Mouse (Mus musculus) kidney, embryonic 15.5 days (tissue): ENCODE data around the gene Col6a6. TPM values are rescaled to one million over a fixed set of nuclear protein-coding genes. Genes with fewer than 3 reads are reported as not detected.
A peak's percentile ranks its signal among the peaks of the same experiment; 100 is the strongest.

ENCODE experiments used
- ATAC-seq: fragments of 200-750 bp; cut with Nextera tagmentation; replicated peaks from 2 replicates; pipeline ENCODE4 v1.8.0; 2017; ENCODE audit warnings: moderate TSS enrichment; ENCODE audit not compliant: low FRiP score
- H3K27ac ChIP-seq: fragments of 300-500 bp; sonication (generic); 2 replicates; pipeline ENCODE4 v1.5.1; 2015; ENCODE audit warnings: mild to moderate bottlenecking, inconsistent platforms
- H3K27me3 ChIP-seq: fragments of 300-500 bp; sonication (generic); 2 replicates; pipeline ENCODE4 v1.6.1; 2015; ENCODE audit warnings: inconsistent platforms
- H3K36me3 ChIP-seq: fragments of 300-500 bp; sonication (generic); 2 replicates; pipeline ENCODE4 v1.6.1; 2015; ENCODE audit warnings: inconsistent platforms
- H3K4me1 ChIP-seq: fragments of 300-500 bp; sonication (generic); 2 replicates; pipeline ENCODE4 v1.6.1; 2015; ENCODE audit warnings: inconsistent platforms
- H3K4me2 ChIP-seq: fragments of 300-500 bp; sonication (generic); 2 replicates; pipeline ENCODE4 v1.6.1; 2015; ENCODE audit warnings: moderate library complexity, mild to moderate bottlenecking, inconsistent platforms
- H3K4me3 ChIP-seq: fragments of 300-500 bp; sonication (generic); replicated peaks from 2 replicates; pipeline ENCODE4 v1.5.1; 2015; ENCODE audit warnings: mild to moderate bottlenecking, inconsistent platforms
- H3K9ac ChIP-seq: fragments of 300-500 bp; sonication (generic); 2 replicates; pipeline ENCODE4 v1.6.1; 2015; ENCODE audit warnings: mild to moderate bottlenecking, inconsistent platforms
- H3K9me3 ChIP-seq: fragments of 300-500 bp; sonication (generic); replicated peaks from 2 replicates; pipeline ENCODE4 v1.6.1; 2016; ENCODE audit warnings: inconsistent platforms
- WGBS: fragments of 180-500 bp; shearing (Covaris S2); methylation state at CpG from one replicate; pipeline ENCODE4 v1.1.7; 2015; ENCODE audit warnings: mixed read lengths; 5-methylcytosine and 5-hydroxymethylcytosine counted together
- polyA plus RNA-seq: library from polyadenylated mRNA; unstranded; fragments of >200 nt; fragmentation: Nextera tagmentation; extraction: Ambion mirVana; gene quantifications from 2 replicates; pipeline ENCODE4 v1.2.1, GENCODE M21; 2015

Col6a6 gene
- polyA plus RNA-seq, 1 experiment from 2014 or later, result 2.0 TPM

DNA sequence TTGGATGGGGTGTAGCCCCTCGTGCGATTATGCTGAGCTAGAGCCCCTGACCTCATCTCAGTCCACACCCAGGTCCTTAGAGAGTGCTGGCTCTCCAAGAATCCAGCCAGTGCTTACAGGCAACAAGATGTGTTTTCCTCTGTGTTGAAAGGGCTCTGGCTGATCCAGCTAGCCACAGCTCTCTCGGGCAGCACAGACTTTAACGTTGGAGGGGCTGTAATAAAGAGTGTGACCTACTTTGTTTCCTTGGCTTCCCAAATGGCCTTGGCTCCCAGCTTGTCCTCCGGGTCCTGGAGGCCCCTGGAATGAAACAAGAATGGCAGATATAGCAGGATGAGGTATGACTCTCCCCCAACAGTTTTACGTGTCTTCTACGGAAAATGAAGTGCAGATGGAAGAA lies 96.0 kb downstream of the Col6a6 start:
- 44% methylated on average over 7 of the region's 7 CpGs for WGBS
- Histone ChIP-seq H3K27me3 (no peaks in the 10 kb centered on the region), H3K9ac (no peak overlapping the region), H3K4me1 (no peaks in the 10 kb centered on the region), H3K27ac (no peak overlapping the region), H3K4me2 (no peak overlapping the region), H3K9me3 (no peaks in the 10 kb centered on the region), H3K36me3 (no peaks in the 10 kb centered on the region), H3K4me3 (no peak overlapping the region)
- no peak for ATAC-seq

DNA sequence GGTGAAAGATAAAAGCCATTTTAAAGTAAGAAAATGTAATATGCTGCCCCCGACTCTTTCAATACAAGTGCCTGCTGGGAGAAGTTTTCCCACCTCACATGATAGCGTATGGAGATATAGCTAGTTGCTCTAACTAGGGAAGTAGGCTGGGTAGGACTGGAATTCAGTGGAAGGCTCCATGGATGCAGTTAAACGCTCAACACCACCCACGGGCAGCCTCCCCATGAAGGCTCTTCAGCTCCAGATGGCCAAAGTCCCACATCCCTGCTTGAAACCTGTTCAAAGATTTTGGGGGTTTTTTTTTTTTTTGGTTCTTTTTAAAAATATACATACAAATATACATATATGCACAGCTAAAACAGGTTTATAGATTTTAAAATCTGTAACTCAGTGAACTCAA lies 107.5 kb downstream of the Col6a6 start:
- Histone ChIP-seq H3K36me3 (no peaks in the 10 kb centered on the region), H3K4me2 (no peak overlapping the region), H3K4me3 (no peak overlapping the region), H3K9ac (no peak overlapping the region), H3K27me3 (no peaks in the 10 kb centered on the region), H3K27ac (no peak overlapping the region), H3K9me3 (no peaks in the 10 kb centered on the region), H3K4me1 (no peaks in the 10 kb centered on the region)
- 85% methylated on average over 4 of the region's 4 CpGs for WGBS
- no peak for ATAC-seq

DNA sequence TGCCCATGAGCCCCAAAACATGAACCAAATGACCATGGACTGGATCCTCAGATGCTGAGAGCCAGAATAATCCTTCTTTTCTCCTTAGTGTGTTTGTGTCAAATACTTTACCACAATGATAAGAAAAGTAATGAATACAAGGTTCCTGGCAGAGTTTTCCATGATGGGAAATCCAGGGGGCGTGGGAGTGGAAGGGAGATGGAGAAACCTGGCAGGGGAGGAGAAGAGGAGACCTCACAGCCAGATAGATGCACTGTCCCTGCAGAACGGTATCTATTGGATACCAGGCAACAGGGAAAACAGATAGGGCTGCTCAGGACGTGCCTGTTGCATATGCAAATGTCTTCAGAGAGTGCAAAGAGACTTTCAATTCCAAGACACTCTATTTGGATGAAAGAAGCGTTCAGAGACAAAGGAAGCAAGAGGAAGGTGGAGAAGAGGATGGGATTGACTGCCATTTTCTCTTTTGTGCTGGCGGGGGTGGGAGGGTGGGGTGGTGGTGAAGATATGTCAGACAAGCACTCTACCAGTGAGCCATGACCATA lies 108.0 kb downstream of the Col6a6 start:
- no peaks in the 10 kb centered on the region for H3K4me1 ChIP-seq
- H3K27me3 ChIP-seq, result no peaks in the 10 kb centered on the region
- no peak overlapping the region for H3K4me2 ChIP-seq
- H3K9ac ChIP-seq, result no peak overlapping the region
- no peak for ATAC-seq
- H3K9me3 ChIP-seq, result no peaks in the 10 kb centered on the region
- no peak overlapping the region for H3K27ac ChIP-seq
- H3K4me3 ChIP-seq, result no peak overlapping the region
- 62% methylated on average over 5 of the region's 5 CpGs for WGBS
- no peaks in the 10 kb centered on the region for H3K36me3 ChIP-seq

DNA sequence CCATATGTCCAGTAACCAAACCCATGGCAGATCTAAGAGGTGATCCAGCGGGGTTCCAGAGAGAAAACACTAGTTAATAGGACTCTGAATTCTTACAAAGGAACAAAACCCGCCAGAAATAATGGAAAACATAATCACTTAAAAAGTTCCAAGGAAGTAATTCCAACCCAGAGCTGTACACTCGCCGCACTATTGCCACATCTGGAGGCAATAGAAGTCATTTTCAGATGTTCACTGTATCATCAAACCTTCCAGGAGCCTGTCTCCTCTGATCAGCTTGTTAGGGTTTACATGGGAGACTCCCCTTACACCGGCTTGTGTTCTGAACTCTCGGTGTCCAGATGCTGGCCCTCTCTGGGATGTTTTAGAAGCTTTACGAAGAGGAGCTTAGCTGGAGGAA lies 108.6 kb downstream of the Col6a6 start:
- no peaks in the 10 kb centered on the region for H3K4me1 ChIP-seq
- 77% methylated on average over 7 of the region's 7 CpGs for WGBS
- H3K4me3 ChIP-seq, result no peak overlapping the region
- H3K9ac ChIP-seq, result no peak overlapping the region
- no peak overlapping the region for H3K4me2 ChIP-seq
- H3K27ac ChIP-seq, result no peak overlapping the region
- no peaks in the 10 kb centered on the region for H3K27me3 ChIP-seq
- no peaks in the 10 kb centered on the region for H3K36me3 ChIP-seq
- no peaks in the 10 kb centered on the region for H3K9me3 ChIP-seq
- ATAC-seq, result no peak

DNA sequence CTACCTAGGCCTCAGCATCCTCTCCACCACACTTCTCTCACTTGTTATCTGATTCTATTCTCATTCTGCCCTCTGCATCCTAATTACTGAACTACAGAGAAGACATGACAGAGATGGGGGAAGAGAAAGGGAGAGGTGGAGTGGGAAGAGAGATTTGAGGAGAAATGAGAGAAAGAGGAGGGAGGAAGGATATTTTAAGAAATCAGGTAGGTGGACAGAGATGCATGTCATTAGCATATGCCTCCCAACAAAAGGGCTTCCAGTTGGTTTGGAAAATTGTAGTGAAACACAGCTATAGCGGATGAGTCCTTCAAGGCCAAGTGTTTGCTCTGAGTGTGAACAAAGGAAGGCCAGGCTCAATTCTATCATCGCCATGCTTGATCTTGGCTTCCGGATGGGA lies 115.9 kb downstream of the Col6a6 start:
- ATAC-seq, result no peak
- no peak overlapping the region for H3K4me2 ChIP-seq
- H3K36me3 ChIP-seq, result no peaks in the 10 kb centered on the region
- H3K27me3 ChIP-seq, result no peaks in the 10 kb centered on the region
- H3K9ac ChIP-seq, result no peak overlapping the region
- WGBS, result 90% methylated on average over 3 of the region's 3 CpGs
- no peaks in the 10 kb centered on the region for H3K9me3 ChIP-seq
- H3K4me3 ChIP-seq, result no peak overlapping the region
- H3K27ac ChIP-seq, result no peak overlapping the region
- H3K4me1 ChIP-seq, result no peaks in the 10 kb centered on the region

DNA sequence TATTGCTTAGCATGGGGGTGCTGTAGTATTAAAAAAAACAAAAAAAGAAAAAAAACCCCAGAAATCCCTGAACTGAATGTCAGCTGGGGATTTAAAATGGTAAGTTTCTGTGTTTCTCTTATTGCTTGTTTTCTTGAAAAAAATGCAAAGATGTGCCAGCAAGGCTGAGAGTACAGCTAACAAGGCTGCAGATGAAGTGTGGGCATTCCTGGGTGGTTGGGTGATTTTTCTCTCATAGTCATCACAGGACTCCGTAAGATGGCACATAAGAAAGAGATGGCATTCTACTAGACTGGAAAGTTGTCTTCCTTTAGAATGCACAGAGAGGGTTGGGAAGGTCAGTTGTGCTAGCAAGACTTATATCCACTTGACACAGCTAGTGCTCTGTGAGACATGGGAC lies 122.9 kb downstream of the Col6a6 start:
- Histone ChIP-seq H3K27ac (no peak overlapping the region), H3K36me3 (no peaks in the 10 kb centered on the region), H3K4me1 (no peaks in the 10 kb centered on the region), H3K27me3 (no peaks in the 10 kb centered on the region), H3K4me2 (no peak overlapping the region), H3K4me3 (no peak overlapping the region), H3K9me3 (no peaks in the 10 kb centered on the region), H3K9ac (no peak overlapping the region)
- WGBS, result 94% methylated on average over 1 of the region's 1 CpGs
- ATAC-seq, result no peak

DNA sequence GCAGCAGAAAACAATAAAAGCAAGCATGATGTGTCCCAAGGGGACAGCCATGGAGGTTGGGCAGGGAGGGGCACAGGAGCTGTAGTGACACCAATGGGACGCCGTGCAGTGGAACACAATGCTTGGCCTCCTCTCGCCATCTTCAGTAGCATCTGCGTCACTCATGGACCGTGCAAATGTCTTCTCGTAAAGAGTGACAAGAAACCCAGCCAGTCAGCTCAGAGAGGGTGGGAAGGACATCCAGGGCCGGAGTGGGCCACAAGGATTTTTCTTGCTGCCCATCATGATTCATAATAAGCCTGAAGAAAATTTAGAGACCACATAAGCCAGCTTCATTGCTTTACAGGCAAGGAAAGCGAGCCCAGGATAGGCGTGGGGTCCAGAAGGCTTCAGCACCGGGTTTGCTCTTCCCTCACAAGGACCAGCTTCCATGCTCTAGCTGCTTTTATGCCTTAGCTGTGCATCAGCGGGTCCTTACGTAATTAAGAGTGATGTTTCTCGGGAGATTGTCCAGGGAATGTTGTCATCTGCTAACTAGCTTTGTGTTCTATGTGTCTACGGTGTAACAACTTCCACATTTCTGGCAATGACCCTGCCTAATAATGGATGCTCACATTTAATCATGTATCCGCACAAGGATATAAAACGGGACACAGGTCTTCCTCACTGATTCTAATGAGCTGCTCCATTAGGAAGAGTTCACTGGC lies 123.6 kb downstream of the Col6a6 start:
- ATAC-seq, result no peak
- Histone ChIP-seq H3K27ac (no peak overlapping the region), H3K4me2 (no peak overlapping the region), H3K36me3 (no peaks in the 10 kb centered on the region), H3K4me3 (no peak overlapping the region), H3K9me3 (no peaks in the 10 kb centered on the region), H3K9ac (no peak overlapping the region), H3K4me1 (no peaks in the 10 kb centered on the region), H3K27me3 (no peaks in the 10 kb centered on the region)
- 84% methylated on average over 16 of the region's 16 CpGs for WGBS

DNA sequence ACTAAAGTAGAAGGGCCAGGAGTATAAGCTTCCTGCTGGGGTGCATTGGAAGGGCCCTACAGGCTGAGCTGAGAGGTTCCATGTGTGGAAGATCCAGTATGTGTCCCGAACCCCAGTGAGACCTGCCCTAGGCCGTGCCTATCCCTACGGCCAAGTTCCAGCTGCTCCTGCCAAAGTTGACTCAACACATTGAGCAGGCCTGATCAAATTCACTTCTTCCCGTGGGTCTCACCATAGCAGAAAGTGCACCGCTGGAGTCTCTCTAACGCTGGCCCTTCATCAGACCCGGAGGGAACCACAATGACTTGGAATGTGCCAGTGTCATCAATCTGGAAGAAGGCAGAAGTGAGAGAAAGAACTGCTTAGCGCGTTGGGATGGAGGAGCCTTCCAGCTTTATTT lies 126.0 kb downstream of the Col6a6 start:
- no peaks in the 10 kb centered on the region for H3K27me3 ChIP-seq
- no peaks in the 10 kb centered on the region for H3K36me3 ChIP-seq
- no peak overlapping the region for H3K4me3 ChIP-seq
- no peak overlapping the region for H3K27ac ChIP-seq
- ATAC-seq, result no peak
- WGBS, result 71% methylated on average over 9 of the region's 9 CpGs
- no peaks in the 10 kb centered on the region for H3K9me3 ChIP-seq
- no peak overlapping the region for H3K9ac ChIP-seq
- peaks cover 16% of the 10 kb centered on the region for H3K4me1 ChIP-seq
- H3K4me2 ChIP-seq, result no peak overlapping the region

DNA sequence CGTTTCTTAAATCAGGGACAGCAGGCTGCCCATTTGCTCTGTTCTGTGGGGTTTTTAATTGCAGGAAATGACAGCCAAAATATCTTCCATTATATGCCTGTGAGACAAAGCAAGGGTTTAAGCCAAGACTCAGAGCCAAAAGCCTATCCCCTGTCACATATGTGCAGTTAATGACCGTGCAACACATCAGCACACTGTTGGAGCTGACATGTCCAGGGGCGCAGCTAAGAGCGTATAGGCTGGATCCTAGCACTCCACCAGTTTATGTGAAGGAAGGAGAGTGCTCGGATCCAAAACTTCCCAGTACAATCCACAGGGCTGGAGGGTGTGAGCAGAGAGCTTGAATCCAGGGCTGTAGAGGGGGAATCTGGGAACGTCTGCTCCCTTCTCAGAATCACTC lies 127.3 kb downstream of the Col6a6 start:
- 73% methylated on average over 6 of the region's 6 CpGs for whole genome bisulfite sequencing
- Histone ChIP-seq H3K4me1 (peaks cover 16% of the 10 kb centered on the region), H3K36me3 (no peaks in the 10 kb centered on the region), H3K27ac (no peak overlapping the region), H3K9ac (no peak overlapping the region), H3K4me3 (no peak overlapping the region), H3K4me2 (no peak overlapping the region), H3K9me3 (no peaks in the 10 kb centered on the region), H3K27me3 (no peaks in the 10 kb centered on the region)
- ATAC-seq, result no peak

DNA sequence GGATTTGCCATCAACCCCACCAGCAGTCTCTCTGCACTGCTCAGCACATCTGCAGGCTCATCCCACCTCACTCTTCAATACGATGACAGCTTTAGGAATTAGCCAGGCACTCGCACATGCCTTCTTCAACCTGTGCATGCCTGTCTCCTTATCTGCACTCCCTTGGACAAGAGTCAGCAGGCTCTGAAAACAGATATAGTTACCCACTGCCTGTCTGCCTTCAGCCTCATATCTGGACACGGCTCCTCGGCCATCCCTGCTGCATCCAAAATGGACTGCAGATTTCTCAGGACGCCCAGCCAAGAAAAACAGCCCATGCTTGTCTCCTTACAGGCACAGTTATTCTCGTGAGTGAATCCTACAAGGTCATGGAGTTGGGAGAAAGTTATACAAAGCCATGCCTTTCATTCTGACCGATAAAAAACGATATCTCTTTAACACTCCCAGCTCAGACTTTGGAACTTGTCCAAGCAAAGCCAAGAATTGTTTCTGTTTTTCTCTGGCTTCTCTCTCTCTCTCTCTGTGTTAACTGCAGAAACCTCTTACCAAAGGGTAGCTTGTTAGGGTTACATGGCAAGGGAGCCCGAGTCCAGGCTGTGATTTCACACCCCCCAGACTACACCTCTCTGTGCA lies 130.1 kb downstream of the Col6a6 start:
- no peaks in the 10 kb centered on the region for H3K36me3 ChIP-seq
- no peak overlapping the region for H3K4me3 ChIP-seq
- no peak overlapping the region for H3K9ac ChIP-seq
- WGBS, result 48% methylated on average over 9 of the region's 9 CpGs
- H3K4me1 ChIP-seq, result peaks cover 19% of the 10 kb centered on the region
- peak; percentile 42; the same call in 1 of the 2 replicates for ATAC-seq
- H3K4me2 ChIP-seq, result no peak overlapping the region
- H3K27me3 ChIP-seq, result no peaks in the 10 kb centered on the region
- H3K9me3 ChIP-seq, result no peaks in the 10 kb centered on the region
- H3K27ac ChIP-seq, result peak overlapping the region; percentile 41; the same call in 1 of the 2 replicates

DNA sequence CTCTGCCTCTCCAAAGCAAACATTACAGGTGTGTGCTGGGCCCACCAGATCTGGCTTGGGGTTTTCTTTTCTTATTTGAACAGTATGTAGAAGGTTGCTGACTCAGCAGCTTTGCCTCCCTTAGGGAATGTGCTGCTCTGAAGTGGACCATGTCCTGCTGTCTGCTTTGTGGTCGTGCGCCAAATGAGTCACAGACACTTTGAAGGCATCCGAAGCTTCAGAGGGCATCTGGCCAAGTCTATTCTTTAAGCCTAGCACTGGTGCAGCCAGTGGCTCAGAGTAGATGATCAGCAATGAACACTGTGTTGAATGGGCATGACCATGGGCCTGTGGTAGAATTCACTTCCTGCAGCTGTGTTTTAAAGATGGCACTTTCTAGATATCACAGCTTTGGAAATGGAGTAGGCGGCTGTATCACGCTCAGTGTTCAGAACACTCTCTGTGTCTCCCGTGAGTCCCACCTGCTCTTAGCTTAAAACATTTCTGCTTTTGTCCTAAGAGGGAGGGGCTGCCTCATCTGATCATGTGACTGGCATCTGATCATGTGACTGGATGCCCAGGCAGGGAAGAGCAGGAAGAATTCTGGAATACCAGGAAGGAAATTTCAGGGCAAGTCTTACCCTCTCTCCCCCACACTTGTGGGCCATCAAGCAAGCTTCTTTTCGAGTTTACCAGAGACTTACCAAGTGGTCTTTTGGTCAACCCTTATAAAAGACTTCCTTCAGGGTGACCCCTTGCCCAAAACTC lies 131.0 kb downstream of the Col6a6 start:
- no peaks in the 10 kb centered on the region for H3K36me3 ChIP-seq
- no peaks in the 10 kb centered on the region for H3K9me3 ChIP-seq
- 83% methylated on average over 7 of the region's 7 CpGs for WGBS
- H3K9ac ChIP-seq, result no peak overlapping the region
- H3K4me1 ChIP-seq, result peaks cover 19% of the 10 kb centered on the region
- no peaks in the 10 kb centered on the region for H3K27me3 ChIP-seq
- no peak overlapping the region for H3K27ac ChIP-seq
- no peak for ATAC-seq
- H3K4me3 ChIP-seq, result no peak overlapping the region
- H3K4me2 ChIP-seq, result no peak overlapping the region

DNA sequence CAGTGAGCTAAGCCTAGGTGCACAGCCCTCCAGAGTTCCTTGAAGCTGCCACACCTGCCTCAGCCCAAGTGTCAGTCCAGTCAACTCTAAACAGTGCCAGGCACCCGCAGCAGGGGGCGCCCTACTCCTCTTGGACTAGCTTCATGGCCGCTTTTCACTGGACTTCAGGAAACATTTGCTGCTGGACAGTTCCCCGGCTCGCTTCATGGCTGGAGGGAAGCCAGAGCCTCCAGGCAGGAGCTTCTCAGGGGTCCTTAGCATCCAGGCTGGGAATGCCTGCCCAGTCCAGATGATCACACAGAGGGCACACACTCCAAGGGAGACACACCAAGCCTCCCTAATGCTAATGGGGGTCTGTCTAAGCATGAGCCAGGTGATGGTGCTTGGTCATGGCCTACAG lies 134.1 kb downstream of the Col6a6 start:
- H3K4me1 ChIP-seq, result peaks cover 16% of the 10 kb centered on the region
- no peaks in the 10 kb centered on the region for H3K9me3 ChIP-seq
- no peaks in the 10 kb centered on the region for H3K27me3 ChIP-seq
- H3K27ac ChIP-seq, result no peak overlapping the region
- ATAC-seq, result peak; percentile 66
- peaks cover 5% of the 10 kb centered on the region for H3K36me3 ChIP-seq
- WGBS, result under 1% methylated on average over 5 of the region's 5 CpGs
- no peak overlapping the region for H3K4me2 ChIP-seq
- H3K4me3 ChIP-seq, result no peak overlapping the region
- no peak overlapping the region for H3K9ac ChIP-seq
